Mouse (Mus musculus): ENCODE measurements at regions not wholly inside any gene's neighbourhood (a gene's known extent, or its start where the extent isn't known, plus 50 kb on each side); places are given as distances from the start of the nearest gene placed in this dataset.

GRCm38 (mm10) chr14:98747159-98747775 lies 246.9 kb downstream of the Rpl36a-ps1 start:
- no peak for DNase-seq (ENCODE audit: low spot score)

- no peak for DNase-seq (ENCODE audit: low spot score)
Measured at GRCm38 (mm10) chr14:98730375-98730774, 263.7 kb downstream of the Rpl36a-ps1 start.

GRCm38 (mm10) chr14:98728863-98729262 lies 265.3 kb downstream of the Rpl36a-ps1 start:
- DNase-seq (ENCODE audit: low spot score) = no peak

GRCm38 (mm10) chr14:98722481-98722880 lies 271.6 kb downstream of the Rpl36a-ps1 start:
- no peak for DNase-seq (ENCODE audit: low spot score)

- no peak for DNase-seq (ENCODE audit: low spot score)
Measured at GRCm38 (mm10) chr14:98721033-98721432, 273.1 kb downstream of the Rpl36a-ps1 start.

GRCm38 (mm10) chr14:98708045-98708444 lies 286.1 kb downstream of the Rpl36a-ps1 start:
- DNase-seq (ENCODE audit: low spot score) = no peak

- no peak for DNase-seq (ENCODE audit: low spot score)
Measured at GRCm38 (mm10) chr14:98707574-98707973, 286.5 kb downstream of the Rpl36a-ps1 start.

GRCm38 (mm10) chr14:98703289-98703688 lies 290.8 kb downstream of the Rpl36a-ps1 start:
- DNase-seq (ENCODE audit: low spot score) = no peak

- DNase-seq (ENCODE audit: low spot score) = no peak
Measured at GRCm38 (mm10) chr14:98656533-98656932, 337.6 kb downstream of the Rpl36a-ps1 start.

GRCm38 (mm10) chr14:98654191-98654809 lies 339.8 kb downstream of the Rpl36a-ps1 start:
- no peak for DNase-seq (ENCODE audit: low spot score)

- DNase-seq (ENCODE audit: low spot score) = no peak
Measured at GRCm38 (mm10) chr14:98651221-98651620, 342.9 kb downstream of the Rpl36a-ps1 start.

- DNase-seq (ENCODE audit: low spot score) = no peak
Measured at GRCm38 (mm10) chr14:98650520-98650919, 343.6 kb downstream of the Rpl36a-ps1 start.

- DNase-seq (ENCODE audit: low spot score) = no peak
Measured at GRCm38 (mm10) chr14:98647614-98648013, 346.5 kb downstream of the Rpl36a-ps1 start.

GRCm38 (mm10) chr14:98643756-98644155 lies 350.4 kb downstream of the Rpl36a-ps1 start:
- no peak for DNase-seq (ENCODE audit: low spot score)

GRCm38 (mm10) chr14:98642661-98643331 lies 351.3 kb downstream of the Rpl36a-ps1 start:
- no peak for DNase-seq (ENCODE audit: low spot score)

GRCm38 (mm10) chr14:98629026-98629425 lies 365.1 kb downstream of the Rpl36a-ps1 start:
- DNase-seq (ENCODE audit: low spot score) = no peak

- DNase-seq (ENCODE audit: low spot score) = no peak
Measured at GRCm38 (mm10) chr14:98626476-98626875, 367.6 kb downstream of the Rpl36a-ps1 start.

GRCm38 (mm10) chr14:98625867-98626266 lies 368.3 kb downstream of the Rpl36a-ps1 start:
- DNase-seq (ENCODE audit: low spot score) = no peak

GRCm38 (mm10) chr14:98605772-98606171 lies 388.3 kb downstream of the Rpl36a-ps1 start:
- DNase-seq (ENCODE audit: low spot score) = no peak

GRCm38 (mm10) chr14:98596252-98596651 lies 397.9 kb downstream of the Rpl36a-ps1 start:
- DNase-seq (ENCODE audit: low spot score) = no peak

- peak; percentile 31 for DNase-seq (ENCODE audit: low spot score)
Measured at GRCm38 (mm10) chr14:98589846-98590245, 404.3 kb downstream of the Rpl36a-ps1 start.

GRCm38 (mm10) chr14:98571644-98572043 lies 402.1 kb upstream of the Dach1 start:
- DNase-seq (ENCODE audit: low spot score) = no peak

- no peak for DNase-seq (ENCODE audit: low spot score)
Measured at GRCm38 (mm10) chr14:98562002-98562401, 392.4 kb upstream of the Dach1 start.

All from ovary, adult 18-20 months (tissue).